Mouse (Mus musculus) kidney, adult 2 months (tissue): ENCODE measurements around the gene 1700011M02Rik.

ENCODE experiments used
- CTCF ChIP-seq: fragments of 200-500 bp; conservative IDR thresholded peaks from 2 replicates; pipeline ENCODE4 v1.5.1; 2011; ENCODE audit warnings: low read depth, mild to moderate bottlenecking, control low read depth, low read length, moderate library complexity, mixed read lengths; ENCODE audit not compliant: insufficient read depth, insufficient read length
- POLR2A ChIP-seq: fragments of 200-500 bp; IDR thresholded peaks from one replicate; pipeline ENCODE4 v1.6.1; 2011; ENCODE audit warnings: low read depth, low read length, control low read depth

DNA sequence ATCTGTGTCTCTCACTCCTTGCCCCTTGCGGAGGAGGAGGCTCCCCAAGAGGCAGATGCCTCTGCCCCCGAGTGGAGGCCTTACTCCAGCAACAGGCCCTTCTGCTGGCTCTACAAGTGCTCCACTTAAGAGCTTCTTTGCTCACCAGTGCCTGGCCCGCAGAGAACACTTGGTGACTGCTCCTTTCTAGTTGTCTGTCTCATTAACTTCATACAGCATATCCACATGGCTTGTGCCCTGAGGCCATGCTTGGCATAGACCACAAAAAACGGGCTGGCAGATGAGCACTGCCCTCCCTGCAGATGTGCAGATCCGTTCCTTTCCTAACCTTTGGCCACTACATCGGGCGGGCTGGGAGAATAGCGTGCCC, 25.7 kb downstream of the 1700011M02Rik start:
- TF ChIP-seq CTCF = no peak
- TF ChIP-seq POLR2A = no peak
